Mouse (Mus musculus) left cerebral cortex, adult 18-20 months (tissue): ENCODE measurements around the gene Wdcp. TPM values are rescaled to one million over a fixed set of nuclear protein-coding genes. Genes with fewer than 3 reads are reported as not detected.
"Not testable (repeated sequence)": the region's sequence is repeated elsewhere in the genome, so short reads cannot be mapped to it uniquely, and the experiment has no call there.

ENCODE experiments used
- DNase-seq, 2 experiments: peaks; one replicate each; pipeline ENCODE4 v3.0.0; 2021 to 2022; ENCODE audit warnings: low spot score in 2 of 2, mixed read lengths in 1 of 2
- total RNA-seq, 2 experiments: library from RNA; stranded (reverse); gene quantifications; 2 replicates each; pipeline ENCODE4 v1.2.3; 2021

Gene Wdcp
- total RNA-seq, 2 experiments from 2014 or later, result 12.0 to 12.9 TPM

DNA sequence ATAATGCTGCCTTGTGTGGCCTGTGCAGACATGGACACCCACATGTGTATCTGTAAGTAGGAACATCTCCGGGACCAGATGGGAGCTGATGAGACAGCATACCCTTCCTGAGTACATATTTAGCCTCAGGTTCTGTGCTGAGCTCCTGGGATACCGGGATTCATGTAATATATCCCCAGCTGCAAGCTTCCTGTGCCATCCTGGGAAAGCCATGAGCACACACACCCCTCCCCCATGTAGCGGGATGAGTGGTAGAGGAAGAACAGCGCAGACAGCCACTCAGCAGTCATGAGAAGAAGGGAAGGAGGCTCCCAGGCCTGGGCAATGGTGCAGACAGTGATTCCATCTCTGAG, 21.2 kb downstream of the Wdcp start:
- DNase-seq, result peak; percentile 42 to 48

DNA sequence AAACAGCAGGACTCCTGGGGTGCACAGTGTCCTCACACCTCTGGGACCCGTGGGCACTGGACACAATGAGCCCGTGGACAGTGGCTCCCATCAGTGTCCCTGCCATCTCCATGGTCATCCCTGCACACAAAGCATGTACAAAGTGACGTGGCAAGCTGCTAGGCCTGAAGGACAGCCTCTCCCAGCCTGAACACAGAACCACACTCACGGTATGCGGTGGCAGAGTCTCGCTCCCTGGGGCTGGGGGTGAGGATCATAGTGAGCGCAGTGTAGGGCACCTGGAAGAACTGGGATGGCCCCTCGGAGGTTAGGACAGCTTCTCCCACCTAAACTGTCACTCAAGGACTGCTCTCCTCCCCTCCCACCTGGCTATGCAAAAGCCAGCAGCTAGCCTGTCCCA, 25.8 kb downstream of the Wdcp start:
- DNase-seq, result no peak

DNA sequence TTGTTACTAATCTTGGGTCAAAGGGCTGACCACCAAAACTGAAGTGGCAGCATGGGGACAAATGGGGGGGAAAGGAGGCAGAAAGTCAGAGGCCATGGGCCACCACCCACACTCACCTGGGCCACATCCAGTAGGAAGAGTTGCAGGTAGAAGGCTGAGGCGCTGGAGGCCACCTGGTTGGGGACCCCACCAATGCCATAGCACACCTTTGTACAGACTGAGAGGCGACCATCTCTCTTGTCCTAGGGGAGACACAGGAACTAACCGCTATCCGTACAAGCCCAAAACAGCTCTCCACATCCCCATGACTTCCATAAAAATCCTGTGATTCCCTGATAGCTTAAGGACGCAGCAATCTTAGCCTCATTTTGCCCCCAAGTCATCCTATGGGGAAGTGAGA, 28.2 kb downstream of the Wdcp start:
- no peak for DNase-seq

DNA sequence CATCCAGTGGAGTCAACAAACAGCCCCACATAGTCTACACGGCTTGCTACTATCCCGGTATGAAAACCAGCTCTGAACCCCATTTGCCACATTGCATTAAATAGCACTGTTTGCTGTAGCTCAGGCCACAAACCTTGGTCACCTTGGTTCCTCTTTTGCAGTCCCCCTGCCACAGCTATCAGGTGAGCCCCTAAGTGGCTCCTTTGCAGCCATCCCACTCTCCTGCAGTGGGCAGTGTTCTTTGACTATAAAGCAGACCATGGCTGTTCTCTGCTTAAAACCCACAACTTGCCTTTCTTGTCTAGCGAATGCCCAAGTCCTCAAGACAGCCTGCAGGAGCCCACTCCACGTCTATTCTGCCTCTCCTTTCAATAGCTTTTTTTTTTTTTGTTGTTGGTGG, 29.2 kb downstream of the Wdcp start:
- DNase-seq, result no peak

DNA sequence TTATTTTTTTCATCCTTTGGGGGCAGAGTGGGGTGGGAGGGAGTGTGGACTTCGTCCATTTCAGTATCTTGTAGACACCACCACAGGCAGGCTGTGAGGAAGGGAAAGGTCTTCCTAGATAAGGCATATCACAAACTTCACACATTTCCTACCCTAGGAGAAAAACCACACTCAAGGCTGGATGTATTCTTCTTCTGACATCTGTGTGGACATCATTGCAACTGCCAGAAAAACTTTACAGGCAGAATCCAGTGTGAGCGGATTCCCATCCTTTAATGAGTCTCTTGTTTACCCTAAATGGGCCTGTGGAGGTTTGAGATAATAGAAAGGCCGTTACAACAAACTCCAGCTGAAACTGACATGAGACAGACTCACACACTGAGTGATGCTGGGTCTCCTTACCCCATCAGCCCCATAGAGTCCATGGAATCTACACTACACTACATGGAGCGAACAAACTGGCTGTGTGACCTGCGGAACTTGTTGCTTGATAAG, 29.9 kb downstream of the Wdcp start:
- DNase-seq, result no peak

DNA sequence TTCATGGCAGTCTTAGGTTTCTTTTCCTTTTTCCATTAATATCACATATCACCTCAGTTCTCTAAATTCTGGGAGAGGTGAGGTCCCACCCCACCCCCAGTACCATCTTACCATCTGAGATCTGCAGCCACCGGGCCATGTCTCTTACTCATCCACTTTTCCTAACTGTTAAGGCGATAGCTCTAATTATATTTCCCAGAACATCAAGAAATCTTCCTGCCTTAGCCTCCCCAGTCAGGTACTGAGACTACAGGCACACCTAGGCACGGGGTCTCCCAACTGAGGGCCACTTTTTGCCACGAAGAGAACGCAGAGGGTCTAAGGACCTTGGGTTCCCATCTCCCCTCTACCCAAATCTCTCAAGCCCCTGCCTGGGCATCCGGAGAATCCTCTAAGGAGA, 30.4 kb downstream of the Wdcp start:
- no peak for DNase-seq

DNA sequence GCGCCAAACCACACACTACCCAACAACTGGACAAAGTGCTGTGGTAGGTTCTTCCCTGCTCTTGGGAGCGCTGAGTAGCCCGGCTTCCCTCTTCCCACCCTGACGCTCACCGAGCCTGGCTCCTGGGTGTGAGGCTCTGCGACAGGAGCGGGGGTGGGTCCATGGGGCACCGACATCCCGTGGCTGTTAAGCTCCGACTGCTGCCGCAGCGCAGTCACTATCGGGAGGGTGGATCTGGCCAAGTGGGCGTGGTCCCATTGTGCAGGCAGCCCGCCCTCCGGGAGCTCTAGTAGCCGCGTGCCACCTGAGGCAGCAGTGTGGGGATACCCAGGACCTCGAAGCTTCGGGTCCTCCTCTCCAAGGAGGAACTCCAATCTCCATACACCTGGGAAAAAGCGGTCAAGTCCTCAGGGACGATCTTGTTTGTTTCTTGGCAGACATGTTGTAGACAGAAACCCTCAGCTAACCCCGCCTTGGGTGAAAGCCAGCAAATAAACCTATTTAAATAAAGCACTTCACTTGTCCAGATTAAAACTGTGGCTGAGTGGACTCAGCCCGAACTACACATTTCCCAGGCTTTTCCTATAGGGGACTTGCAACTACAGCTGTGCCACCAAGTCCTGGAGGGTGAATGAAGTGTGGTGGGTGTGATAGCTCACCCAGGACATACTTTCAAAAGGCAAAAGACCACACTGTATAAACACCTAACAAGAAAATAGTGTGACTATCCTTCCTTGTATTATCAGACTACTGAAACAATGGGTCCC, 31.2 kb downstream of the Wdcp start, which contains the start of gene Mfsd2b:
TSS of gene Mfsd2b (minus strand) at position 199 of the 767 bp plus-strand sequence.
- peak; percentile 30 to 37 for DNase-seq

DNA sequence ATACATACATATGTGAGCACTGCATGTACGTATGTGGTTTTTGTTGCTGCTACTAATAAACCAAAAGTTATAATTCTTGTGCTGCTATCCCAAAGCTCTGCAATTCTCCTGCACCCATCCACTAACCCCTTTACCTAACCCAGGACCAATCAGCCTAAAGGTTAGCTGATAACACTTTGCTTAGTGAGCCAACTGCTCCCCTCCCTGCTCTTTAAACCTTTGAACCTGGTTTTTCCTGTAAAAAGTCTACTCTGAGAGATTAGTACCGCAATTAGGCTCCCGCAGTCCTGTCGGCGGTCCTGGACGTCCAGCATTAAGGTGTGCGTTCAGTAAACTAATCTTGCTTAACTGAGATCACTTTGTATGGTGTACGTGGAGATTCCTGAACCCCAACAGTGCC, 32.5 kb downstream of the Wdcp start:
- no peak for DNase-seq

DNA sequence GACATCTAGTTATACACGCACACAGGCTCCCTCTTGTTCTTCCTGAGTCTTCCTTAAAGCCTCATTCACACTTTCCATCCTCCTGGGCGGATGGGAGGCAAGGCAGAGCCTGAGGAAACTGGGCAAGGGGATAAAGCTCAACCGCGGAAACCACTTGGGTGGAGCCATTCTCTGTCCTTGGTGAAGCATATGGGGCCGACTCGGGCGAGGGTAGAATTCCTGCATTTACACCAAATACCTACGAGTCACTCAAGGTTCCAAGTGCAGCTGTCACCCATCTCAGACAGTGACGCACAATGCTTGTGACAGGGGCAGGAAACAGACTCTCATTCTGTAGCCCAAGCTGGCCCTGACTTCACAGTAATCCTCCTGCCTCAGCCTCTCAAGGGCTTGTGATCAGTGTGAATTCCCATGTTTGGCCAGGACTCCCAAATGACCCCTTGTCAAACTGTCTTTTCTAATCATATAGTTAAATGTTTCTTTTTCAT, 35.2 kb downstream of the Wdcp start:
- DNase-seq, result no peak

DNA sequence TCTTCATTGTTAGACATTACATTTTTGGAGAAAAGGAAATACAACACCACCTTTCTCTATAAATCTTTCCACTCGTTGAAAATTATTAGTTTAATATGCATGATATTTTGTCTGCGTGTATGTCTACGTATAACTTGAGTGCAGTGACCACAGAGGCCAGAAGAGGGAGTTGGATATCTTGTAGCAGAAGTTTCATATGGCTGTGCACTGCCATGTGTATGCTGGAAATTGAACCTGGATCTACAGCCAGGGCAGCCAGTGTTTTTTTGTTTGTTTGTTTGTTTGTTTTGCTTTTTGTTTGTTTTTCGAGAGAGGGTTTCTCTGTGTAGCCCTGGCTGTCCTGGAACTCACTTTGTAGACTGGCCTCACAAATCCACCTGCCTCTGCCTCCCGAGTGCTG, 35.9 kb downstream of the Wdcp start:
- no peak for DNase-seq

DNA sequence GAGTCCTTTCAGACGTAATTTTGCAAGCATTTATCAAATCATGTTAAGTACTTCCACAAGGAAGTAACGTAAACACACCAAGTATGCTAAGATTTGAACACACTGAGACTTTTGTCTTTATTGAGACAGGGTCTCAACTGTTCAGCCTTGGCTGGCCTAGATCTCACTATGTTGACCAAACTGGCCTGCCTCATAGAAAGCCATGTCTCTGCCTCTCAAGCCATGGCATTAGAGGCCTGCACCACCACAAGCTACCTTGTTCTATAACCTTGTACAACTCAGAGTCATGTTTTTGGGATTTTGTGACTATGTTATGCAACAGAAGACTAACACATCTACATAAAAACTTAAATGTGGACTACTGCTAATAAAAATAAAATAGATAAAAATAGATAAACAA, 39.0 kb downstream of the Wdcp start:
- no peak for DNase-seq

DNA sequence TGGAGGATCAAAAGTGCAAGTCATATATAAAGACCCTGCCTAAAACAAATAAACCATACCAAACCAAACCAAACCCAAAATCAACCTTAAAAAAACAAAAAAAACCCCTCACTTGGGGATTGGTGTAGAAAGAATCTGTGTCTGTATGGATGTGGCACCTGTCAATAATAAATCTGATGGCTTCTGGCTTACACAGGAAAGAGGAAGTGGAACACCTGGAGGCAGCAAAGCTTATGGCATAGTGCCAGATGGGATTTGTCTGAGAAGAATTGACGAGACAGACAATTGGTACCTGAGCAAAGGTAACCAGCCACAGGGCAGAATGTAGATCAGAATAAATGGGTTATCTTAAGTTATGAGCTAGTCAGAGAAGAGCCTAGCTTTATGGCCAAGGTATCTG, 42.0 kb downstream of the Wdcp start:
- no peak for DNase-seq

DNA sequence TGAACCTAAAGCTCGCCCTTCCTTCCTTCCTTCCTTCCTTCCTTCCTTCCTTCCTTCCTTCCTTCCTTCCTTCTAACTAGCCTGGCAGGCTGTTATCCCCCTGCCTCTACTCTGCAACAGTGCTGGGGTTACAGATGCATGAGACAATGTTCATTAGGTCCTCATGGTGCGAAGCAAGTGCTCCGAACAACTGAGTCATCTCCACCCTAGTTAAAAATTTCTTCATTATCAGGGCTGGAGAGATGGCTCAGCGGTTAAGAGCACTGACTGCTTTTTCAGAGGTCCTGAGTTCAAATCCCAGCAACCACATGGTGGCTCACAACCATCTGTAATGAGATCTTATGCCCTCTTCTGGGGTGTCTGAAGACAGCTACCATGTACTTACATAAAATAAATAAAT, 43.5 kb downstream of the Wdcp start:
- DNase-seq, result not testable (repeated sequence)

DNA sequence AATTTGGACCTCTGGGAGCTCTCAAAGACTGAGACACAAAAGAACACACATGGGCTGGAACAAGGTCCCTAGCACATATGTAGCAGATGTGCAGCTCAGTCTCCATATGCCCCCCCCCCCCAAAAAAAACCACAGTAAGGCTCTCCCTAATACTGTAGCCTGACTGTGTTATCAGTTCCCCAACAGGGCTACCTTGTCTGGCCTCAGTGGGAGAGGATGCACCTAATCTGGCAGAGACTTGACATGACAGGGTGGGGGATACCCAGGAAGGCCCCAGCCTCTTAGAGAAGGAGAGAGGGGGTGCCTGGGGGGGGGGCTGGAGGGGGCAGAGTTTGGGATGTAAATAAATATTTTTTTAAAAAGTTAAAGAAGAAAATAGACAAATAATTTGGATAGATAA, 45.6 kb downstream of the Wdcp start:
- DNase-seq, result no peak

DNA sequence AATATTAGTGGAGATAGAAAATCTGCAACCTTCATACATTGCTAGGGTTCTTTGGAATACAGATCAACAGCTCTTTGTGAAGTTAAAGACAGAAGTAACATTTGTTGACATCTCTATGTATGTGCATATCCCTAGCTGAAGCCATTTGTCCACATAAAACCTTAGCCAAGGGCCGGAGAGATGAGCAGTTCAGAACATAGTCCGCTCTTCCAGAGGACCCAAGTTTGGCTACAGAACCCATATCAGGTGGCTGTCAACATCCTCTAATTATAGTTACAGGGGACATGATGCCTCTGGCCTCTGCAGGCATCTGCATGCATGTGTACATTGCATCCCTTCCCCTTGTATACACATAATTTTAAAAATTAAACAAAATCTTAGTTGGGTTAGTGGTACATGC, 46.1 kb downstream of the Wdcp start:
- DNase-seq, result no peak

DNA sequence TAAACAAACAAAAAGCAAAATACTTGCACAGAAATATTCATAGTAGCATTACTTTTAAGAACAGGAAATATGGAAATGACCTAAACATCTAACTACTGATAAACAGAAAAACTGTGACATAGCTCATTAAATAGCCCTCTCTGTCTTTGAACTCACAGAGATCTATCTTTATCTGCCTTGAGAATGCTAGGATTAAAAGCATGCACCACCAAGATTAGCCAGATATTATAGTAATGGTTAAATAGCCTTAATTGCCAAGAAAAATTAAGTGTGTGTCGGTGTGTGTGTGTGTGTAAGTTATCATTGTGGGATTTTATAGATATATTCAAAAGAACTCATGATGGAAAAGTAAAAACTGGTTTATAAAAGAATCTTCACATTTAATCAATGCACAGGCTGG, 46.8 kb downstream of the Wdcp start:
- no peak for DNase-seq

DNA sequence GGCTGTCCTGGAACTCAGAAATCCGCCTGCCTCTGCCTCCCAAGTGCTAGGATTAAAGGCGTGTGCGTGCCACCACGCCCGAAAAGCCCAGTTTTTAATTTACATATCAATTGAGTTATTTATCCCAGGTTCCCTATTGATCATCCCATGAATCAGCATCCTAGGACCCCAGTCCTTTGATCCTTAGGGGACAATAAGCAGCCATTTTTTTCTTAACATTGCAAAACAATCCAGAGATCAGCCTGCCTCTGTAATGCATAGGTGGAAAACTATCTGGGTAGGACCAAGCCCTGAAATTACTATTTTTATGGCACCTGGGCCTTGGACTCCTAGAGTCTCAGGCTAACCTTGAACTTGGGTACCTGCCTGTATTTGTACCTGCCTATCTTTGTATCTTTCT, 54.9 kb downstream of the Wdcp start:
- no peak for DNase-seq

DNA sequence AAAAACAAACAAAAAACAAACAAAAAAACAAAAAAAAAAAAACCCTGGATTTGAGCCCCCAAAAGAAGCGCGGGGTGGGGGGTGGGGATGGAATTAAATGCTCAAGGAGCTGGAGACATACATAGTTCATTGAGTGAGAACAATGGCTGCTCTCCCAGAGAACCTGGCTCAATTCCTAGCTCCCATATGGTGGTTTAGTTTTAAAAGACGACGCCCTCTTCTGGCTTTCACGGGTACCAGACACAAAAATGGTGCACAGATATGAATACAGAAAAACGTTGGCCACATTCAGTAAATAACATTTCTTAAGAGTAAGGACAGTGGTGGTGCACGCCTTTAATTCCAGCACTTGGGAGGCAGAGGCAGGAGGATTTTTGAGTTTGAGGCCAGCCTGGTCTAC, 62.8 kb downstream of the Wdcp start:
- no peak for DNase-seq

DNA sequence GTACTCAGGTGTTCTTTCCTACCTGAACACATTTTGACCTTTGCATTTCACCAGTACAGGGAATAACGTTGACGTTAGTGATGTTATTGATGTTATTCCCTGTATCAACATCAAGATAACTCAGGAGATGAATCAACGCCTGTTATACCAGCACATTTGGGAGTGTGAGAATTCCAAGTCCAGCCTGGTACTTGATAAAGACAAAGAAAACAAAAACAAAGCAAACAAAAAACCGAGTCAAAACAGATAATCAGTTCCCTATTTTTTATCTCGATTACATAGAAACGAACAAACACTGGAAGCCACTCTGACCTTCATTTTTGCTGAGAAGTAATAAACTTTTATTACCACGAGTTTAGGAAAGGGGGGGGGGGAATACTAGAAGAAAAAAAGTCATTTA, 63.4 kb downstream of the Wdcp start:
- no peak for DNase-seq

DNA sequence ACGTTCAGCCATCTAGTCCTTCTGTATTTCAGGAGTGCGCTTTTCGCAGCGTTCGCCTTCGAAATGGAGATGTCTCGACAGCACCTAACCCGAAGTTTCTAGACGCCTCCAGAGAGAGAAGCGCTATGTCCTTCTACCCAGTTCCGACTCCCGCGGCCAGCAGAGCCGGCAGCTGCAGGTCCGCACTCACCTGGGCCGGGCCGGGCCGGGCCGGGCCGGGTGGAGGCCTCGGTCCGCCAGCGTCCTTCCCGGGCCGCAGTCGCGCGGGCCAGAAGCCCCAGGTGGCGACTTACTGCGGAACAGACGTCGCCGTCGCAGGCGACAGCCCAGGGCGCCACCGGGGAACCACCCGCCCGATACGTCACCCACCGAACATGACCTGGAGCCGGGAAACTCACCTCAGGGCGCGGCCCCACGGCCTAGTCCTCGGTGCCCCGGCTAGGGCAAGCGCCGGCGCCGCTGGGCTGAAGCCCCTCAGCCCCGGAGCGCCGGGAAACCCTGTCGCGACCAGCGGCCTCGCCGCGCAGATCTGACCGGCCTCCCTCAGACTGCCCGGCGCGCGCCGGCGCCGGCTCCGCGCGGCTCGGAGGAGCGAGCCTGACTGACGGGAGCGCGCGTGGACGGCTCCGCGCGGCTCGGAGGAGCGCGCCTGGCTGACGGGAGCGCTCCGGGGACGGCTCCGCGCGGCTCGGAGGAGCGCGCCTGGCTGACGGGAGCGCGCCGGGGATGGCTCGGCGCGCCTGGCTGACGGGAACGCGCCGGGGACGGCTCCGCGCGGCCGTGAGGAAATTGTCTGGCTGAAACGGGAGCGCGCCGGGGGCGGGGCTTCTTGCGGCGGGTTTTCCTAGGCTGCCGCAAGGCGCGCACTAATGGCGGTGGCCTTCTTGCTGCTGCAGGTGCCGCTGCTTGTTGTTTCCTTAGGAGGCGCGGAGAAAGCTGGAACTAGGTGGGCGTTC, 64.1 kb downstream of the Wdcp start, which contains the start of gene Ubxn2a:
TSS of gene Ubxn2a (minus strand) at position 755 of the 956 bp plus-strand sequence.
- DNase-seq, result peak; percentile 95 to 97

DNA sequence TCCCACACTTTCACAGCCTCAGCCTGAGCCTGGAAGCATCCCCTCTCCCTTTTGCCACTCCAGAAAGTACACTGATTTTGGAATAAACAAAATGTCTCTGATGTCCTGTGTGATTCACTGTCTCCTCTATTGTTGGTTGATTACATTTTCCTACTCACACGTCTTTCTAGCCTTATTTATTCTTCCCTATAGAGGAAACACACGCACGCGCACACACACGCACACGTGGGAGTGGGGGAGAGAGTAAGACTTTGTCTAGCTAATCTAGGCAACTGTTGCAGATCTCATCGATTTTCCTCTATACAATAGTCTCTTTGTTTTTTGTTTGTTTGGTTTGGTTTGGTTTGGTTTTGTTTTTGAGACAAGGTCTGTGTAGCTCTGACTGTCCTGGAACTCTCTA, 65.3 kb downstream of the Wdcp start:
- DNase-seq, result no peak
